Mouse (Mus musculus) Muller cell, postnatal 12 days (primary cell): Measurements from ENCODE around the gene Hspa1l.
"Not testable (repeated sequence)": the region's sequence is repeated elsewhere in the genome, so short reads cannot be mapped to it uniquely, and the experiment has no call there.

Experiments used
- DNase-seq: peaks from one replicate; pipeline ENCODE4 v3.0.0-alpha.2; 2015; ENCODE audit errors: inconsistent ontology term

The Hspa1l gene

DNA sequence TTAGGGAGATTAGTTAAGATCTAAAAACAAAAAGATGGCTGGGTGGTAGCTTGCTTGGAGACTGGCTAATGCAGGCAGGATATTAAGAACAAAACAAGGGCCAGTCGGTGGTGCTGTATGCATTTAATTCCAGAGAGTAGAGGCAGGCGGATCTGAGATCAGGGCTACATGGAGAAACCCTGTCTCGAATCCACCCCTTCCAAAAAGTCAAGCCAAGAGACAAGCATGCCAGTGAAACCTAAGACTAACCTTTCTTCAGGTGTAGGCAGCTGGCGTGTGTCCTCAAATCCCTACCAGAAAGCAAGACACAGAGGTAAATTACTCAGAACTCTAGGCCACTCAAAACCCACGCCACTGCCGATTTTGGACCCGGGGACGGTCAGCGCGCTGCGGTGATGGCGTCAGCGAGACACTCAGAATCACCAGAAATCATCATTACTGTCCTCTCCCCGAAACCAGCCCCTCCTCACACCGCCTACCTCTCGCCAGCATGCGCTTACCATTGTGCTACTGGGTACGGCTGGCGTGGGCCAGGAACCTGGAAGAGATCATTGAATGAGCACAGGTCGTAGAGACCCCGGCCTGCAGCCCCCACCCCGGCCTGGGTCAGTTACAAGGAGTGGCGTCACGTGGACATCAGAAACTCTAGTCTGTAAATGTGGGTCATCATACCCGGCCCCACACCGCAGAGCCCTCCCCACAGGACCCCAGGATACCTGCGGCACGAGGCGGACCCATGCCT, 20.7 kb upstream of the Hspa1l start:
- no peak for DNase-seq

DNA sequence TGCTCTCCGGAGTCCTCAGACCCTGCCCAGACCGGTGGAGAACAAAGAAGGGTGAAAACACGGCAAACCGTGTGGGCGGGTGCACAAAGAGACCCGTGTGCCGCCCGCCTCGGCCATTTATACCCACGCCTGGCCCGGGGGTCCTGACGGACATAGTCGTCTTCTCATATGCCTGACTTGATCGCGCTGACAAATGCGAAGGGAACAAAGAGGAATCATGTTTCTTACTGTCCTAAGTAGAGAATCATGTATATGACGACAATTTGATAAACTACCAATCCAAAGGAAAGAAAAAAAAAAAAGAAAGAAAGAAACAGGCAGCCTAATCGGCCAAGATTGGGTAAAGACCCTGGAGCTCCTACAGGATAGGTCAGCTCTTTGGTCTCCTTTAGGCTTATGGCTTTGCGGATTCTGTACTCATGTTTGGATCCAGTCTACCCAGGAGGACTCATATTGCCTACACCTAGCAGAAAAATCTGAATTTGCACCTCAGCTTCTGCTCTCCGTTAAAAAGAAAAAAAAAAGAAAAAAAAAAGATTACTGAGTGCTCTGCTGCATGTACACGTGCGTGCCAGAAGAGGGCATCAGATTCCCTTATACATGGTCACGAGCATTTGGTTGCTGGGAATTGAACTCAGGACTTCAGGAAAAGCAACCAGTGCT, 20.0 kb upstream of the Hspa1l start:
- DNase-seq, result peak; percentile 85

DNA sequence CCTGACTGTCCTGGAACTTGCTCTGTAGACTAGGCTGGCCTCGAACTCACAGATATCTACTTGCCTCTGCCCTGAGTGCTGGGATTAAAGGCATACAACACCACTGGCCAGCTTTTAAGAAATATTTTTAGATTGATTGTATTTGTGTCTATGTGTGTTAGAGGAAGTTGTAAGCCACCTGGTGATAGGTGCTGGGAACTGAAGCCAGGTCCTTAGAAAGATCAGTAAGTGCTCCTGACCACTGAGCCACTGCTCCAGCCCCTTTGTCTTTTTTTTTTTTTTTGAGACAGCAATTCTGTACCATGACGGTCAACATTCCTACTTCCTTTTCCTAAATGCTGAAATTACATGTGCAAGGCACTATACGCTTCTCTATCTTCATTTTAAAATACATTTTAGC, 19.2 kb upstream of the Hspa1l start:
- DNase-seq, result no peak

DNA sequence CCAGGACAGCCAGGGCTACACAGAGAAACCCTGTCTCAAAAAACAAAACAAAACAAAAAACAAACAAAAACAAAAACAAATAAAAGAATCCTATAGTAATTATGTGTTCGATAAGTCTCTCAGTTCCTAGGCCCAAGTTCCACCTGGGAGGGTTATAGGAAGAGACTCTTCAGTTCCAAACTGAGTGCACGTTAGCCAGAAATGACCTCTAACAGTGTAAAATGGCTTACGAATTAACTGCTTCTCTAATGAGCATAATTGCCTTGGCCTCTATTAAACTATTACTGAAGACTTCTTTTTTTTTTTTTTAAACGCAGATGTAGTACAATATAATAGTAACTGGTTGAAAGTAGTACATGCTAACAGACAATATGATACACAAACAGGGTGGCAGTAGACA, 18.6 kb upstream of the Hspa1l start:
- no peak for DNase-seq

DNA sequence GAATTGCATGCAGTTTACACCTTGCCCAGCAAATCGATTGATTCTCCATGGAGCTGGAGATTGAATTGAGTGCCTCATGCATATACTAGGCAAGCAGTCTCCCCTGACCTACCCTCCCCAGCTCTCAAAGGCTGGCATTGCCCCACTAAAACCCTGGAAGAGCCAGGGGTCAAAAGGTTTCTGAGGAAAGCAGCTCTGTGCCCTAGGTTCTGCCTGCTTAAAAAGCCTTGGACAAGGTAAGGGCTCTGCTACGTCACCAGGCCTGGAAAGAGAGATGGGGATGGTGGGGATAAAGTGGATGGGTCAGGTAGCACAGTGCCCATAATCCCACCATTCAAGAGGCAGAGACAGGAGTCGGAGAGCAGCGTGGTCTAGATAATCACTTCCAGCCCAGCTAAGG, 17.7 kb upstream of the Hspa1l start:
- DNase-seq, result no peak

DNA sequence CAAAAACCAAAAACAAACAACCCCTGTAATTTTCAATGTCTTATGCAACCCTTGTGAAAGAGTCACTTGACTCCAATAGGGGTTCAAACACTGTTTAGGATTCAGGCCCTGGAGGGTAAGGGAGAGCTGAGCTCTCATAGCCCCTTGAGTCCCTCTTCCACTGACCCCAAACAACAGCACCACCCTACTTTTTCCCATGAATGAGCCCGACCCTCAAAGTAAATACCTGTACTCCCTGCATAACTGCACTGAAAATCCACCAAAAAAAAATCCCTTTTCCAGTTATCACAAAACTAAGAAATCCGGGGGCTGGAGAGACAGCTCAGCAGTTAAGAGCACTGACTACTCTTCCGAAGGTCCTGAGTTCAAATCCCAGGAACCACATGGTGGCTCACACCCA, 16.6 kb upstream of the Hspa1l start:
- no peak for DNase-seq

DNA sequence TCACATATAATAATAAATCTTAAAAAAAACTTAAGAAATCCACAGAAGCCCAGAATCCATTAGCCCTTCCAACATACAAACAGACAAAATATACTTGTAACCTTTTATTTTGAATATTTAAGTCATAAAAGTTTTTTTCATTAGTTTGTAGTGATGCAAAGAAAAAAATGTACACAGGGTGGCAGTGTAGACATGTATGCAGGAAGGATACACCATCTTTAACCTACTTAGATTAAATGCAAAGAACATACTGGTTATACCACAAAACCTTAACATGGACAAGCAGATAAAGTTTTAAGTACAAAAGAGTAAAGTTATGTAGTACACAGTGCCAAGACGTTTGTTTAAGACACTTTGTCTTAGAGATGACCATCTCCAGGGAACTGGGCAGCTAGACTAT, 16.2 kb upstream of the Hspa1l start:
- no peak for DNase-seq

DNA sequence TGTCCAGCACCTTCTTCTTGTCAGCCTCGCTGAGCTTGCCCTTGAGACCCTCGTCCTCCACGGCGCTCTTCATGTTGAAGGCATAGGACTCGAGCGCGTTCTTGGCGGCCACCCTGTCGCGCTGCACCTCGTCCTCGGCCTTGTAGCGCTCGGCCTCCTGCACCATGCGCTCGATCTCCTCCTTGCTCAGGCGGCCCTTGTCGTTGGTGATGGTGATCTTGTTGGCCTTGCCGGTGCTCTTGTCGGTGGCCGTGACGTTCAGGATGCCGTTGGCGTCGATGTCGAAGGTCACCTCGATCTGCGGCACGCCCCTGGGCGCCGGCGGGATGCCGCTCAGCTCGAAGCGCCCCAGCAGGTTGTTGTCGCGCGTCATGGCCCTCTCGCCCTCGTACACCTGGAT, 15.2 kb upstream of the Hspa1l start:
- DNase-seq, result not testable (repeated sequence)

DNA sequence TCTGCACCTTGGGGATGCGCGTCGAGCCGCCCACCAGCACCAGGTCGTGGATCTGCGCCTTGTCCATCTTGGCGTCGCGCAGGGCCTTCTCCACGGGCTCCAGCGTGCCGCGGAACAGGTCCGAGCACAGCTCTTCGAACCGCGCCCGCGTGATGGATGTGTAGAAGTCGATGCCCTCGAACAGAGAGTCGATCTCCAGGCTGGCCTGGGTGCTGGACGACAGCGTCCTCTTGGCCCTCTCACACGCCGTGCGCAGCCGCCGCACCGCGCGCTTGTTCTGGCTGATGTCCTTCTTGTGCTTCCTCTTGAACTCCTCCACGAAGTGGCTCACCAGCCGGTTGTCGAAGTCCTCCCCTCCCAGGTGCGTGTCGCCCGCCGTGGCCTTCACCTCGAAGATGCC, 14.5 kb upstream of the Hspa1l start:
- DNase-seq, result not testable (repeated sequence)

DNA sequence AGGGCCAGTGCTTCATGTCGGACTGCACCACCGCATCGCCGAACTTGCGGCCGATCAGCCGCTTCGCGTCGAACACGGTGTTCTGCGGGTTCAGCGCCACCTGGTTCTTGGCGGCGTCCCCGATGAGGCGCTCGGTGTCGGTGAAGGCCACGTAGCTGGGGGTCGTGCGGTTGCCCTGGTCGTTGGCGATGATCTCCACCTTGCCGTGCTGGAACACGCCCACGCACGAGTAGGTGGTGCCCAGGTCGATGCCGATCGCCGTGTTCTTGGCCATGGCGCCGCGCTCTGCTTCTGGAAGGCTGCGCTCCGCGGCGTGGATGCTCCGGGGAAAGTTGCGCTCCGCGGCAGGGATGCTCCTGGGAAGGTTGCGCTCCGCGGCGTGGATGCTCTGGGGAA, 13.8 kb upstream of the Hspa1l start:
- DNase-seq, result not testable (repeated sequence)

DNA sequence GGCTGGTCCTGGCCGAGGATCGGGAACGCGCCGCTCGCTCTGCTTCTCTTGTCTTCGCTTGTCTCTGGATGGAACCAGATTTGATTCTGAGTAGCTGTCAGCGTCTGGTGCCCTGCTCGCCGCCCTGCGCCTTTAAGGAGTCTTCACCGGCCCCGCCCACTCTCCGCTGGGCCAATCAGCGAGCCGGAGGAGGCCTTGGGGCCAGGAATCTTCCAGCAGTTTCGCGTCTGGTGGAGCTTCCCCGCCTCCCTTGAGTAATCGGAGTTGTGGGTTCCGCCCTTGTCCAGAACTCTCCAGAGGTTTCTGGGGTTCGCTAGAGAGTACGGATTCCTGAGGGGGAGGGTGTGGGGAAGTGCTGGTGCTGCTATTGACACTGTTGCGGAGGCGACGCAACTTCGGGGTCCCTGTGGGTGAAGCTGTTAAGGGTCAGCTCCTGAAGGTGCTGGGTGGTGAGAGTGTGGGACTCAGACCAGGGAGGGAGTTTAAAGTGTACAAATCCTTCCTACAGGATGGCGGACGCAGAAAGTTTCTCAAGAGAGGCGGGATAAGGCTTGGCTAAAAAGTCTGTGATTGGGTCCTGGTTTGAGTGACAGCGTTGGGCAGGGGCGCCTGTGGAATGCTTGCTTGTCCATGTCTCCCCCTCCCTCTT, 13.2 kb upstream of the Hspa1l start, which contains the start of gene Hspa1b:
Hspa1b (minus strand) TSS at position 109 of the 649 bp plus-strand sequence.
- peak; percentile 90 for DNase-seq

DNA sequence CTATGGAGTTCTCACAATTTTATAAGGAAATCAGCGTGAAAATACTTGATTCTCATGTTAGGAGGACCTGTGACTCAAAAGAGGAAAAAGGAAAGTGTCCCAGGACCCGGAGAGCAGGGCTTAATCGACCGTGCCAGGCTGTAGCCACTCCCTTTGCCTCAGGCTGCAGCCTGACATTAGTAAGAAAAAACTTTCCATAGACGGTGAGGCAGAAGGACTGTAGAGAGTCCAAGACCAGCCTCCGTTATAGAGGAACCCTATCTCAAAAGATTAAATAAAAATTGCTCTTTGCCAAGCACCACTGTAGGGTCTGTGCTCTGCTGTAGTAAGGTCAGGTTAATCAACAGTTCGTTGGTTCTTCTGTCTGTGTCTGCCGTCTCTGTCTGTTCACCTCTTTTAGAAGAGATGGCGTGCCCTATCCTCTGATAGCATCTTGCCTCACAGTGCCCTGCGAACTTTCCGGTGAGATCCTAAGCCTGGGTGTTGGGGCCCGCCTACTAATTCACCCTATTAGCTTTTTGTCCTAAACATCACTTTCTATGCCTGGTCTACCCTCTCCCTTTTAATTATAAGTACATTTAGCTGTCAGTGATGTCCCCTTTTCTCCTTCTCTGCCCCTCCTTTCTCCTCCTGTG, 12.5 kb upstream of the Hspa1l start:
- no peak for DNase-seq

DNA sequence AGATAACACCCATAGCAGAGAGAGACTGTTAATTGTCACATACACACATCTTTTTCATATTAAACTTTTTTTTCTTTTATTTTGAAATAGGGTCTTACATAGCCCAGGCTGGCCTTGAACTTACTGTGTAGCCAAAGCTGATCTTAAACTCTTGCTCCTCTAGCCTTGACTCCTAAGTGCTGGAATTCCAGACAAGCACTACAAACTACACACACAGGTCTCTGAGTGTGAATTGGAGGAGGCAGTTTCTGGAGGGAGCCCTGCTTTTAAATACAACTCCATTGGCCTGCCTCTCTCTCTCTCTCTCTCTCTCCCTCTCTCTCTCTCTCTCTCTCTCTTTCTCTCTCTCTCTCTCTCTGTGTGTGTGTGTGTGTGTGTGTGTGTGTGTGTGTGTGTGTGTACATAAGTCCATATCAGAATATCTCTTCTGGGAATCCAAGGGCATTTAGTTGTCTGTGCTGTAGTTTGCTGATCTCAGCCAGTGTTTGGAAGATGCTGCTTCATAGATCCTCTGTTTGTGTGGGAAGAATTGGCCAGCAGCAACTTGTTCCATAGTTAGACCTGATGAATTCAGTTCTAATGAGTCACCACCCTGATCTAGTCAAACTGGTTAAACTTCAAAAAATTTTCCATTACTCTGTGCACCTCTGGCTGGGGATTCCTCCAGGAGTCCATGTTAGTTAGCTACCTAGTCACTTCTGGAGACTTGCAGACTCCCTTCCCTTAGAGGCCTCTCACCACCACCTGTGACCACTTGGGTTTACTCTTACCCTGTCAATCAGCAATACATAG, 11.6 kb upstream of the Hspa1l start:
- DNase-seq, result peak; percentile 63

DNA sequence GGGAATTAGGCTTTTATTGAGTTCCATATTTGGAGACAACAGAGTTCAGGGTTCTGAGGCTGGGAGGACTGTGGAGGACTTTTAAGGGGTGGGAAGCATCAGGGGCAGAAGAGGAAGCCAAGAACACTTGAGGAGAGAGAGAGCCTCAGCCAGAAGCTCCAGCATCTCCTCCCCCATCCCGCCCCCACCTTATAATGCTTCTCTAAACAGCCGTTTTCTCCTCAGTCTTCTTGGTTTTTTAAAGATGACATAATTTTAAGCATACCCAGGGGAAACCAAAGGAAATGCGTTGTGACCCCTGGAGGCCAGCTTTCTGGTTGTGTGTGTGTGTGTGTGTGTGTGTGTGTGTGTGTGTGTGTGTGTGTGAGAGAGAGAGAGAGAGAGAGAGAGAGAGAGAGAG, 10.4 kb upstream of the Hspa1l start:
- DNase-seq, result no peak

DNA sequence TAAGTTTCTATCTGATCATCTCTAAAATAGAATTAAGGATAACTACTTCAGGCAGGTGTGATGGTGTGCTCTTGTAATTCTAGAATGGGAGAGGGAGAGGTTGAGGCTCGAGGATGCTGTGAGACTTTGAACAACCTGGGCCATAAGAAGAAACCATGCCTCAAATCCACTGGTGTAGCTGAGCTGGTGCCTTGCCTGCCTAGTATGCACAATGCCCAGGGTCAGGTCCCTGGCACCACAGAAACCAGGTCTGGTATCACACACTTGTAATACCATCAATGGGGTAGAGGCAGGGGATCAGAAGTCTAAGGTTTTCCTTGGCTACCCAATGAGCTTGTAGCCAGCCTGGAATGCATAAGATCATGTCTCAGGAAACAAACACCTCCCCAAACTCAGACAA, 9.7 kb upstream of the Hspa1l start:
- DNase-seq, result no peak

DNA sequence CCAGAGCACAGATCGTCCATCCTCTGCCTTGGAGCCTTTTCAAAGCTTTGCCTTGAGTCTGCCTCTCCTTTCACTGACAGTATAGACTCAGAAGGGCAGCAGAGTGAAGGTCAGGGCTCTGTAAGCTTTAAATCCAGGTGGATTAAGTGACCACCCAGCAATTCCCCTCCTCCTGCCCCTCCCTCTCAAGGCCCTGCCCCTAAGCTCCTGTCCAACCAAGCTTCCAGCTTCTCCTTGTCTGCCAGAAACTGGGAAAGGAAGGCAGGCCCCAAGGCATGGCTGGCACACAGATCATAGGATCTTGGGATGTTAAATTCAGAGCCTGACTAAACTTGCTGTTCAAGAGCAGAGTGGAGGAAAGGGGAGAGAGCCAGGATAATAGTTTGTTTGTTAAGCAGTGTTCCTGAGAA, 7.9 kb upstream of the Hspa1l start:
- no peak for DNase-seq

DNA sequence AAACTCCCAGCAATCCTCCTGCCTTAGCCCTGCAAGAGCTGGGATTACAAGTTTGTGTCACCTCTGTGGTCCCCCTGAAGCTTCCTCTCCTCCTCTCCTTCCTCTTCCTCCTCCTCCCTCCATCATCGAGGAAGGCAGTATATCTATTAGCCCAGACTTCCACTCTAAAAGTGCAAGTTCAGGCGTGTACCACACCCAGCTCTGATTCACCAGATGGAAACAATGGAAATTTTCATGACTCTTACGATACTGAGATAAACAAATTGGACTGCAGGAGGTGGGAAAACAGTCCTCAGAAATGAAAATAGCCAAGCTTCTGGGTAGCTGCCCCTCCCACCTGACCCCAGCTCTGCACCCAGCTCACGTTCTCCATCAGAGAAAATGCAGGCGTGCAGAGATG, 6.9 kb upstream of the Hspa1l start:
- no peak for DNase-seq

DNA sequence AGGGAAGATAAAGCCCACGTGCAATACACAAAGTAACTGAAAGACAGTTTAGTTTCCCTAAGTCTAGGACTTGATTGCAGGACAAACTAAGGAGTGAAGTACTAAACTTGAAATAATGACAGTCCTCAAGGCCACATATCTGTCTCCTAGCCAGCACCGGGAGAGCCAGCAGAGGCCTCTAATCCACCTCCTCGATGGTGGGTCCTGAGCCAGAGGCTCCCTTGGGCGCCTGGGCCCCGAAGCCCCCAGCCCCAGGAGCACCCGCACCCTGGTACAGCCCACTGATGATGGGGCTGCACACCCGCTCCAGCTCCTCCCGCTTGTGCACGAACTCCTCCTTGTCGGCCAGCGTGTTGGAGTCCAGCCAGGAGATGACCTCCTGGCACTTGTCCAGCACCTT, 2.7 kb upstream of the Hspa1l start, which contains the start of gene Gm20481:
Gm20481 (plus strand) TSS at position 91 of the 400 bp plus-strand sequence.
- DNase-seq, result not testable (repeated sequence)

DNA sequence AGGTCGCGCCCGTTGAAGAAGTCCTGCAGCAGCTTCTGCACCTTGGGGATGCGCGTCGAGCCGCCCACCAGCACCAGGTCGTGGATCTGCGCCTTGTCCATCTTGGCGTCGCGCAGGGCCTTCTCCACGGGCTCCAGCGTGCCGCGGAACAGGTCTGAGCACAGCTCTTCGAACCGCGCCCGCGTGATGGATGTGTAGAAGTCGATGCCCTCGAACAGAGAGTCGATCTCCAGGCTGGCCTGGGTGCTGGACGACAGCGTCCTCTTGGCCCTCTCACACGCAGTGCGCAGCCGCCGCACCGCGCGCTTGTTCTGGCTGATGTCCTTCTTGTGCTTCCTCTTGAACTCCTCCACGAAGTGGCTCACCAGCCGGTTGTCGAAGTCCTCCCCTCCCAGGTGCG, 1.7 kb upstream of the Hspa1l start:
- not testable (repeated sequence) for DNase-seq

DNA sequence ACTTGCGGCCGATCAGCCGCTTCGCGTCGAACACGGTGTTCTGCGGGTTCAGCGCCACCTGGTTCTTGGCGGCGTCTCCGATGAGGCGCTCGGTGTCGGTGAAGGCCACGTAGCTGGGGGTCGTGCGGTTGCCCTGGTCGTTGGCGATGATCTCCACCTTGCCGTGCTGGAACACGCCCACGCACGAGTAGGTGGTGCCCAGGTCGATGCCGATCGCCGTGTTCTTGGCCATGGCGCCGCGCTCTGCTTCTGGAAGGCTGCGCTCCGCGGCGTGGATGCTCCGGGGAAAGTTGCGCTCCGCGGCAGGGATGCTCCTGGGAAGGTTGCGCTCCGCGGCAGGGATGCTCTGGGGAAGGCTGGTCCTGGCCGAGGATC, 822 bp upstream of the Hspa1l start:
- DNase-seq, result not testable (repeated sequence)
